Mouse (Mus musculus) neural tube, embryonic 11.5 days (tissue): ENCODE results near the gene Srms. TPM values are rescaled to one million over a fixed set of nuclear protein-coding genes. Genes with fewer than 3 reads are reported as not detected.

ENCODE experiments used
- ATAC-seq: fragments of 200-750 bp; cut with Nextera tagmentation; 2 replicates; pipeline ENCODE4 v1.8.0; 2017; ENCODE audit warnings: moderate number of reproducible peaks, mild to moderate bottlenecking, moderate TSS enrichment, moderate library complexity; ENCODE audit not compliant: insufficient read depth, low FRiP score, low TSS enrichment
- DNase-seq: peaks from one replicate; pipeline ENCODE4 v3.0.0-alpha.2; 2015; ENCODE audit warnings: low spot score
- H3K27ac ChIP-seq: fragments of 300-500 bp; sonication (generic); 2 replicates; pipeline ENCODE4 v1.5.1; 2014; ENCODE audit warnings: low read depth, mild to moderate bottlenecking, low read length
- H3K27me3 ChIP-seq: fragments of 300-500 bp; sonication (generic); 2 replicates; pipeline ENCODE4 v1.6.1; 2014; ENCODE audit warnings: mild to moderate bottlenecking, low read length, mixed read lengths; ENCODE audit not compliant: control insufficient read depth, insufficient read depth
- H3K36me3 ChIP-seq: fragments of 300-500 bp; sonication (generic); 2 replicates; pipeline ENCODE4 v1.6.1; 2014; ENCODE audit warnings: mild to moderate bottlenecking, low read length, moderate library complexity, mixed read lengths; ENCODE audit not compliant: control insufficient read depth, insufficient read depth
- H3K4me1 ChIP-seq: fragments of 300-500 bp; sonication (generic); 2 replicates; pipeline ENCODE4 v1.6.1; 2014; ENCODE audit warnings: low read length, mixed read lengths; ENCODE audit not compliant: control insufficient read depth, insufficient read depth
- H3K4me2 ChIP-seq: fragments of 300-500 bp; sonication (generic); 2 replicates; pipeline ENCODE4 v1.6.1; 2014; ENCODE audit warnings: low read depth, mild to moderate bottlenecking, moderate library complexity
- H3K4me3 ChIP-seq: fragments of 300-500 bp; sonication (generic); 2 replicates; pipeline ENCODE4 v1.5.1; 2014; ENCODE audit warnings: low read depth, low read length
- H3K9ac ChIP-seq: fragments of 300-500 bp; sonication (generic); 2 replicates; pipeline ENCODE4 v1.6.1; 2014; ENCODE audit warnings: mild to moderate bottlenecking, low read length
- H3K9me3 ChIP-seq: fragments of 300-500 bp; sonication (generic); 2 replicates; pipeline ENCODE4 v1.6.1; 2016; ENCODE audit warnings: low read length; ENCODE audit not compliant: control insufficient read depth
- WGBS: fragments of 180-500 bp; shearing (Covaris S2); extraction: QIAGEN DNeasy Blood & Tissue Kit; methylation state at CpG from one replicate; pipeline ENCODE4 v1.1.7; 2014; 5-methylcytosine and 5-hydroxymethylcytosine counted together
- polyA plus RNA-seq: library from polyadenylated mRNA; unstranded; fragments of >200 nt; fragmentation: Nextera tagmentation; extraction: Ambion mirVana; gene quantifications from 2 replicates; pipeline ENCODE4 v1.2.1, GENCODE M21; 2014

Srms gene
- polyA plus RNA-seq: 0.12 TPM in 1 of 2 replicates, not detected in the other

DNA sequence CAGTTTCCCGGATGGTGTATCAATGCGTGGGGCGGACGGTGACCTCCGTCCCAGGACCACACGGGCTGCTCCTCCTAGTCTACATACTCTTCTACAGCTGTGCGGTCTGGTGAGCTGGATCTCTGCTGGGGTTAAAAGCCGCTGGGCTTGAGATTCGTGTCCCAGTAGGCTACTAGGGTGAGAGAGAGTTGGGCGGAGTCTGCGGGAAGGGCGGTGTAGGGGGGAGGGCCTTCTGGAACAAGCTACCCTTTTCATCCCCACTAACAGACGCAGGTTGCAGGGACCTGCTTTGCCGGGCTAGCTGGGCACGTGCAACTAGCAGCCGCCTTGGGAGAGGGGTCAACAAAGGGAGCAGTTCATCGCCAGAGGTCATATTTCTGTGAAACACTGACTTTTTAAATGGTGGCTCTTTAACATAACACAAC, at the start of gene Srms:
Gene Srms (minus strand): TSS at position 165 of the 425 bp plus-strand sequence.
- peaks cover 31% of the 10 kb centered on the region for H3K27me3 ChIP-seq
- no peak within 1 kb of the TSS for H3K27ac ChIP-seq
- peak within 1 kb of the TSS; percentile 43 for H3K4me2 ChIP-seq
- peaks cover 11% of the 10 kb centered on the region for H3K4me1 ChIP-seq
- DNase-seq (no peak), ATAC-seq (no peak)
- no peaks in the 10 kb centered on the region for H3K9me3 ChIP-seq
- no peaks in the 10 kb centered on the region for H3K36me3 ChIP-seq
- peak within 1 kb of the TSS; percentile 31 for H3K9ac ChIP-seq
- peak within 1 kb of the TSS; percentile 23 for H3K4me3 ChIP-seq
- under 1% methylated on average over 17 of the region's 17 CpGs for WGBS

DNA sequence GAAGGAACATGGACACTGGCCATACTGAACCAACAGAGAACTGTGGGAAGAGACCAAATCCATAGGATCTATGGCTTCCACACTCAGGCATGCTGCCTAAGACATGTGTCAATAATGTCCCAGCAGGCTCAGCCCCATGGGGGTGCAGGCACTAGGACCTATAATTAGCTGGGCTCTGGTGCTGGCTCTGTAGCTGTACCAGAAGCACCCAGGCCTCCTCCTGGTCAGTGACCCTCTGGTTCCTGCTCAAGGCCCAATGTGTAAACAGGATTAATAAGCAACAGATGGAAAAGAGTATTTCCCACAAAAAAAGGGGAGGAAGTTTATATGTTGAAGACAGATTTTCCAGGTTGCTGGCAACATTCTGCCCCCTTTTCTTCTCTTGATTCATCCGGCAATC, 40.3 kb upstream of the Srms start:
- no peak for DNase-seq
- WGBS: 88% methylated on average over 1 of the region's 1 CpGs
- no peak for ATAC-seq
- H3K9me3 ChIP-seq: no peaks in the 10 kb centered on the region
- H3K9ac ChIP-seq: no peak overlapping the region
- H3K27me3 ChIP-seq: no peaks in the 10 kb centered on the region
- H3K4me2 ChIP-seq: no peak overlapping the region
- peaks cover 14% of the 10 kb centered on the region for H3K36me3 ChIP-seq
- no peak overlapping the region for H3K27ac ChIP-seq
- no peak overlapping the region for H3K4me3 ChIP-seq
- H3K4me1 ChIP-seq: no peaks in the 10 kb centered on the region

DNA sequence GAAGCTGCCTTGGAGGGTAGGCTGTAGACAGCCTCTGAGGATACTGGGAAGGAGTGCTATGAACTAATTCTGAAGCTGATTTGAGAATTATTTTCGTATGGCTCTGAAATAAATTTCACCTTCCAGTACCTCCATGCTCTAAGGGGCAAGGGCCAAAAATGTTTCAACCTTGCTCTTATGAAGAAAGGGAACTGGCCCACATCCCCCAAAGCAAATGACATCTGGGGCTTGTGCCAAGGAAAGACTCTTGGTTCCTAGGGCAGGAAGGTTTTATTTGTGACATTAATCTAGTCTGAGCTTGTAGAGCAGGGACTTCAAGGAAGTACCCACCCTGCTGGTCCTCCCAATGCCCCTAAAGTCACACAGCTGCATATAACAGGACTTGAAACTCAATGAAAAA, 38.9 kb upstream of the Srms start:
- Histone ChIP-seq H3K4me3 (no peak overlapping the region), H3K9me3 (no peaks in the 10 kb centered on the region), H3K4me2 (no peak overlapping the region), H3K36me3 (peaks cover 14% of the 10 kb centered on the region), H3K27me3 (no peaks in the 10 kb centered on the region), H3K9ac (no peak overlapping the region), H3K27ac (no peak overlapping the region), H3K4me1 (no peaks in the 10 kb centered on the region)
- ATAC-seq (no peak), DNase-seq (no peak)
- 69% methylated on average over 1 of the region's 1 CpGs for WGBS

DNA sequence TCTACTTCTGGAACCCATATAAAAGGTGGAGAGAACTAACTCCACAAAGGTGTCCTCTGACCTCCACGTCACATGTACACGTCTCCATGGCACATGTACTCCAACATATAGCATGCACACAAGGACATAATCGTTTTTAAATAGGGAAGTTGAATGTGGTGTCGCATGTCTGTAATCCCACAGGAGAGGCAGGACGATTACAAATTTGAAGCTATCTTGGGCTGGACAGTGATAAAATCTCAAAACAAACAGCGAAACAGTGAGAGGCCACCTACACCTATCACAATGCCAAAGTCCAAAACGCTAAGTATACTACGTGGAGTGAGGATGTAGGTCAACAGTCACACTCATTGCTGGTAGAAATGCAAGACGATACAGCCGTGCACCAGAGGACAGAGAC, 36.2 kb upstream of the Srms start:
- H3K27me3 ChIP-seq: no peaks in the 10 kb centered on the region
- peaks cover 10% of the 10 kb centered on the region for H3K36me3 ChIP-seq
- no peaks in the 10 kb centered on the region for H3K4me1 ChIP-seq
- no peak for DNase-seq
- no peak overlapping the region for H3K4me3 ChIP-seq
- no peak overlapping the region for H3K9ac ChIP-seq
- no peak overlapping the region for H3K27ac ChIP-seq
- H3K9me3 ChIP-seq: no peaks in the 10 kb centered on the region
- no peak for ATAC-seq
- 89% methylated on average over 10 of the region's 10 CpGs for WGBS
- H3K4me2 ChIP-seq: no peak overlapping the region

GRCm38 (mm10) chr2:181245031-181245430, 32.0 kb upstream of the Srms start:
- no peak overlapping the region for H3K9ac ChIP-seq
- no peaks in the 10 kb centered on the region for H3K27me3 ChIP-seq
- no peaks in the 10 kb centered on the region for H3K36me3 ChIP-seq
- H3K4me2 ChIP-seq: no peak overlapping the region
- H3K9me3 ChIP-seq: no peaks in the 10 kb centered on the region
- peaks cover 4% of the 10 kb centered on the region; the same call in 1 of the 2 replicates for H3K4me1 ChIP-seq
- H3K4me3 ChIP-seq: no peak overlapping the region
- no peak overlapping the region for H3K27ac ChIP-seq
- WGBS: 31% methylated on average over 2 of the region's 2 CpGs
- ATAC-seq (no peak), DNase-seq (no peak)

DNA sequence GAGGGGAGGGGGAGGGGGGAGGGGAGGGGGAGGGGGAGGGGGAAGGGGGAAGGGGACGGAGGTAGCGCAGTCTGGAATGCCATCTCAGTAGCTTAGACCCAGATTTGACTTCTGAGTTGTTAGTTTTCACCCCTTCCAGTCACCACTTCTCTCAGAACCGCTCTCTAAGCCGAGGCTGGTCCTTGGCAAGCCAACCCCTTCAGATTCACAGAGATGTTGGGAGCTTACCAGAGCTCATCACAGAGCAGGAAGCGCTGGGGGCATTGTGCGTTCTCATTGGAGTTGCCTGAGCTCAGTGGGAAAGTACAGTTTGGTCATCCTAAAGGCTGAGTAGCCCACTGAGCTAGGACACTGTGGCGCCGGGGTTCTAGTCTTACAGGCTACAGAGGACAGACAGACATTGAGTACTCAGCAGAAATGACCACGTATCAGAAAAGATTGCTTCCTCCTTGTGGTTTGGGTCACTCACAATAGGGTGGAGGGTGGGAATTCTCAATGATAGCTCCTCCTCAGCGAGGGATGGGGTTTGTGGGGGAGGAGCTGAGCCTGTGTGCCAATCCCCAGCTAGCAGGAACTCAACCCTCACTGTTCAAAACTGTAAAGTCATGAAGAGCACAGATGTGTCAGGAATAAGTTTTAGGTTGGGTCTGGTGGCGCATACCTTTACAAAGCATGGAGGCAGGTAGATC, 30.9 kb upstream of the Srms start:
- no peak overlapping the region for H3K4me3 ChIP-seq
- H3K4me2 ChIP-seq: no peak overlapping the region
- H3K9ac ChIP-seq: no peak overlapping the region
- H3K36me3 ChIP-seq: no peaks in the 10 kb centered on the region
- H3K4me1 ChIP-seq: peaks cover 4% of the 10 kb centered on the region; the same call in 1 of the 2 replicates
- DNase-seq: no peak
- H3K9me3 ChIP-seq: no peaks in the 10 kb centered on the region
- no peaks in the 10 kb centered on the region for H3K27me3 ChIP-seq
- H3K27ac ChIP-seq: no peak overlapping the region
- WGBS: 35% methylated on average over 11 of the region's 11 CpGs
- ATAC-seq: no peak

DNA sequence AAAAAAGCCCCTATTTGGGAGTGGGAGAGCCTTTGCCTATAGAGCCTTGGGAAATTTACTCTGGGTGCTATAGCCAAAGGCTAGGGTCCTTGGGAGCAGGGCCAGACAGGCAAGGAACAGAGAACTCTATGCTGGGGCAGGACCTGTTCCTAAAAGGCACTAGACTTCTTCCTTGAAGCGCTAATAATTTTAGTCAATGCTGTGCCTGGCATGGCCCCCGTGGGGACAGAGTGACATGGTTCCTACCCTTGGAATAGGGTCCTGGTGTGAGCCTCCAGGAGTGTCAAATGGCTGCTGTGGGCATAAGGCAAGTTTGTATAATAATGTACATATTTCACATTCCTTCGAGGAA, 29.3 kb upstream of the Srms start:
- H3K4me1 ChIP-seq: peaks cover 4% of the 10 kb centered on the region; the same call in 1 of the 2 replicates
- no peak overlapping the region for H3K27ac ChIP-seq
- no peaks in the 10 kb centered on the region for H3K9me3 ChIP-seq
- H3K4me2 ChIP-seq: peak overlapping the region; percentile 43
- H3K36me3 ChIP-seq: no peaks in the 10 kb centered on the region
- H3K4me3 ChIP-seq: no peak overlapping the region
- H3K27me3 ChIP-seq: no peaks in the 10 kb centered on the region
- H3K9ac ChIP-seq: no peak overlapping the region; the same call in 1 of the 2 replicates
- 70% methylated on average over 3 of the region's 3 CpGs for WGBS
- DNase-seq: no peak
- ATAC-seq: no peak

- H3K27me3 ChIP-seq: no peaks in the 10 kb centered on the region
- H3K4me3 ChIP-seq: peak within 1 kb of the TSS; percentile 29
- H3K9ac ChIP-seq: peak within 1 kb of the TSS; percentile 47
- no peak for ATAC-seq
- H3K36me3 ChIP-seq: no peaks in the 10 kb centered on the region
- no peak for DNase-seq
- peaks cover 4% of the 10 kb centered on the region; the same call in 1 of the 2 replicates for H3K4me1 ChIP-seq
- H3K4me2 ChIP-seq: peak within 1 kb of the TSS; percentile 43
- no peak within 1 kb of the TSS for H3K27ac ChIP-seq
- WGBS: 11% methylated on average over 16 of the region's 16 CpGs
- H3K9me3 ChIP-seq: no peaks in the 10 kb centered on the region
Observed at GRCm38 (mm10) chr2:181241602-181242313, 28.8 kb upstream of the Srms start, which contains the start of gene Helz2. TSS of gene Helz2 (minus strand) at chr2:181242027.
